Mouse (Mus musculus) cerebellum, adult 2 months (tissue): ENCODE measurements at regions not wholly inside any gene's neighbourhood (a gene's known extent, or its start where the extent isn't known, plus 50 kb on each side); places are given as distances from the start of the nearest gene placed in this dataset.

ENCODE experiments used
- CTCF ChIP-seq: fragments of 200-500 bp; IDR thresholded peaks from 2 replicates; pipeline ENCODE4 v1.5.1; 2011; ENCODE audit warnings: low read depth, mild to moderate bottlenecking, control low read depth, low read length, moderate library complexity, borderline replicate concordance; ENCODE audit not compliant: insufficient read depth
- POLR2A ChIP-seq: fragments of 200-500 bp; IDR thresholded peaks from 2 replicates; pipeline ENCODE4 v1.6.1; 2011; ENCODE audit warnings: low read length, control low read depth, borderline replicate concordance; ENCODE audit not compliant: insufficient read depth

DNA sequence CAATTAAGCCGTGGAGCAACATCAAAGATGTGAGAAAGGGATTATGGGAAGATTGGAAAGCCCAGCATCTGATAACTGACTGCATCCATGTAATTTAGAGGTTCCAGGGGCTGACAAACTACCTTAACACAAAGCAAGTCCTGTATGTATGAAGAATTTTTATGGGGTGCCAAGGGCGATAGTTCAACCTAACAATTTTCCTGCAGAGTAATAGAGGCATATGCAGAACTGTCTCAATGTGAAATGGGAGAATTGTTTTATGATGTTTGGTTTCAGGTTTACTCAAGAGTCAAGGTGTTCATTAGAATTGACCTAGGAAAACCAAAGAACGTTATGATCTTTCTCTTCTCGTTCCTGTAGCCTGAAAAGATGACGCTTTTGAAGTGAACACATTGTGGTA is 184.1 kb downstream of the Ptprc start:
- TF ChIP-seq POLR2A (no peak), CTCF (no peak)
